Mouse (Mus musculus) natural killer cell, adult 2 months (primary cell): ENCODE data around the gene Lamb3.
"Not testable (repeated sequence)": the region's sequence is repeated elsewhere in the genome, so short reads cannot be mapped to it uniquely, and the experiment has no call there.

Experiments used
- DNase-seq, 2 experiments: peaks; one replicate each; pipeline ENCODE4 v3.0.0; 2022; ENCODE audit warnings: low spot score in 2 of 2

Lamb3 gene

DNA sequence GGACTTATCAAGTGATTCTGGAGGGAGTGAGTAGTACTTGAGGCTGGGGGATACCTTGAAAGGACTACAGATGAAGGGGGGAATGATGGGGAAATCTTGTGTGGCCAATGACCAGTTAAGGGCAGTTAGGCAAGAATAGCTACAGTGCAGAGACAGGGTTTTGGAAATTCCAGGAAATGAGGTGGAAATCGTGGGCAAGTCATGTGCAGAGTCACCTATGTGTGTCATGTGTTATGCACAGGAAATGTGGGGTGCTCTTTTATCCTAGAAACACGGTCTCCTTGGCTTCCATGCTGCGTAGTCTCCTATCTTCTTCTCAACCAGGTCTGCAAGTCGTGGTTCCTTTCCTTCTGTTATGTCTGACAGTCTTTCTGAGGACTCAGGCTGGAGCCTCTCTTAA lies 72.0 kb downstream of the Lamb3 start:
- no peak for DNase-seq

DNA sequence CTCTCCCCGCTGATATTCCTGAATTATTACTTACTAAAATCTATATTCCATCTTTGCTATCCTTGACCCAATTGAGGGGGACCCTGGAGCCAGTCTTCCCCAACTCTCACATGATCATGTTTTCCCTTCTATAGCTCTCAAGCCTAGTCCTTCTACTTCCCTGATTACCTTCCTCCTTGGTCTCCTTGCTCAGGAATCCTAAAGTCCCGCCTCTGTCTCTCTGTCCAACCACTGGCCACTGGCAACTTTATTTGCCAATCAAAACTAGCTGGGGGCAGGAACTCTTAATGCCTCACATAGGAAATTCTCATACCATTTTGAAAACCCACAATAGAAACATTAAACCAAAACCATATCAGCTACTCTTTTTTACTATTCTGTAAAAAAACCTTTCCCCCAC lies 73.8 kb downstream of the Lamb3 start:
- no peak for DNase-seq

DNA sequence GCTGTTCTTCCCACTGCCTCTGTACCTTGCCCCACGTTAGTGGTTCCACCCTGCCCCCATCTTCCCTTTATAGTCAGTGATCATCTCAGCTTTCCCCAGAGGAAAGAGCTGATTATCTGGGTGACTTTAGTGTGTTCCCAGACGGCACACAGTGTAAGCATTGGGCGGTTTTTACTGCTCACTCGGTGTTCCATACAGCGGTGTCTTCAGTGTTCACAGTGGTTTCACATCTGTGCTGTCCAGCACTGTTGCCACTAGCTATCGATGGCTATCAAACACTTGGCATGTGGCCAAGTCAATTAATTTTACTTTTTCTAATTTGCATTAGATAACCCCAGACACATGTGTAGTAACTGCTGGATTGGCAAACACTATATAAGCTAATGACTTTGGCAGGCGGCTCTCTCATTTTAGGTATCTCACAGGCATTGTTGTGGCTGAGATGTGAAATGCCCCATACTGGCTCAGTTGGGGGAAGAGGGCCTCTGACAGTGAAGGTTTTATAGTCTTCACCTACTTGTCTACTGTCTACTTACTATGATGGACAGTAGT lies 76.8 kb downstream of the Lamb3 start:
- DNase-seq: no peak

- not testable (repeated sequence) for DNase-seq
Observed at GRCm38 (mm10) chr1:193285766-193286325, 78.3 kb downstream of the Lamb3 start.

- no peak for DNase-seq
Observed at GRCm38 (mm10) chr1:193287578-193287977, 80.1 kb downstream of the Lamb3 start.

DNA sequence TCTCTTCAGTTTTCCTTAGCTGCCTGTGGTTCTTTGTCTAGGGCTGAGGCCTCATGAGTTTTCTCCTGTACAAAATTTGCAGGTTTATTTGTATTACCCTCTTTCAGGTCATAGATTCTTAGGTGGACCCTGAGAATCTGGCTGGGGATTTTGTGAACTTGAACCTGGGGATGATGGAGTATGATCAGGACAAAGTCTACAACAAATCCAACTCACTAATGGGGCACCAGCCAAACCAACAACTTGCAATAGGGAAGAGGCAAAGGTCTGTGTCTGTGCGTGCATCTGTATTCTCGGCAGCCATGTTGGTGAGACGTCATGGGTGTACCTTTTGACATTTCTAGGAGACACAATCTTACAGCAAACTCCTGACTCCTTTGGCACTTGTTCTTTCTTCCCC lies 81.6 kb downstream of the Lamb3 start:
- DNase-seq: no peak

DNA sequence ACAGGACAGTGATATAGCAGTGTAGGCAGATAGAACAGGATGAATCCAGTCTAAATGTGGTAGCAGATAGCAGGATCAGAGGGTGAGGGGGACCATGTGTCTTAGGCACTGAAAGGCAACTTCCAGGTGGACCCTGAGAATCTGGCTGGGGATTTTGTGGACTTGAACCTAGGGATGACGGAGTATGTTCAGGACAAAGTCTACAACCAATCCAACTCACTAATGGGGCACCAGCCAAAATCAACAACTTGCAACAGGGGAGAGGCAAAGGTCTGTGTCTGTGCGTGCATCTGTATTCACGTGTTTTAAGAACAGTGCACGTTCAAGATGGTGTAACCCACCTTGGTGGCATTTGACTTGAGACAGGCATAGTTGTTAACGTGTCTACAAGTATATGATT lies 82.4 kb downstream of the Lamb3 start:
- no peak for DNase-seq

DNA sequence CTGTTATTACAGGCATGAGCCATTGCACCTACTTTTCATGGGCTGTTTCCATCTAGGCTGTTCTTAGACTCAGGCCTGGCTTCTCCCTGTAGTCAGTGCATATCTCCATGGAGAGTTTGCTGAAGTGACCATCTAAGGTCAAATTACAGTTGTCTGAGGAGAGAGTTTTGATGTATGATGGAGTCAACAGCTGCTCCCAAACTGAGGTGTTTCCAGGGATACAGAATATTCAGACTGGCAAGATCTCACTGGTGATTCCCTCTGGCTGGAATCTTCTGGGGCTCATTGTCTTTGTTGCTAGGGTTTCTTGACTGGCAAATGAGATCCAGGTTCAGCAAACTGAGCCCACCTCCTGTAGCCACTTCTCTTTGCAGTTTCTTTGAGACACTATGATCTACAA lies 83.2 kb downstream of the Lamb3 start:
- no peak for DNase-seq

GRCm38 (mm10) chr1:193293039-193293438 lies 85.5 kb downstream of the Lamb3 start:
- DNase-seq: no peak

DNA sequence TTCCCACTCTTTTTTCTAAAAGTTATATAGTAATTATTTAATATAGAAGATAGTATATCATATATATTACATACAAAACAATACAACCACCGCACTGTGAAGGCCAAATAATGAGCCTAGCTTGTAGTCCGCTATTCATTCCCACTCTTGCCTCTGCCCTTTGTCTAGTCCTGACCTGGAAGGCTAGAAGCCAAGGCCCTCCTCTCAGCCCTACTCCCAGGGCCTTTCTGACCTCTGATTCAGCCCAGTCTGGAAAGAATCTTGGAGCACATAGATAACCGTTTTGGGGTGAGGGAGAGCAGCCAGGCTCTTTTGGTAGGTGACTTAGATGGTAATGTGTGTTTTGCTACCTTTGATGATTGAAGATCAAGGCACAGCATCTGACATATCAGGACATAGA lies 86.4 kb downstream of the Lamb3 start:
- no peak for DNase-seq

- DNase-seq: no peak
Observed at GRCm38 (mm10) chr1:193295920-193296319, 88.4 kb downstream of the Lamb3 start.

GRCm38 (mm10) chr1:193298141-193298765 lies 90.8 kb downstream of the Lamb3 start:
- no peak for DNase-seq

DNA sequence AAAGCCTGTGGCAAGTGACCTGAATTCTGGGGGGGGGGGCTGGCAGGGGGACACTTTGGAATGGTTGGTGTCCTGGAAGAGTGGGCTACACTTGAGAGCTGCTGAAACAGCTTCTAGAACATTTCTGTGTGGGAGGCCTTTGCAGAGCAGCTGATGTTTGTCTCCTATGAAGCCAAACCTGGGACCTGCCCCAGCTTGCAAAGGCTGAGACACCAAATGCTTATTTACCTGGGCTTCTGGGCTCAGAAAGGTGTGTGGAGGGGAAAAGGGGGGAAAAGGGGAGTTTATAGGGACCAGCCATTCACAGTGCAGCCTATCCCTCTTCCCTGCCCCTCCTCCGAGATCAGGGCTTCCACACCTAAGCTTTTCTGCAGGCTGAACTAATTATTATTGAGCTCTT lies 92.5 kb downstream of the Lamb3 start:
- DNase-seq: no peak

- no peak for DNase-seq
Observed at GRCm38 (mm10) chr1:193301216-193302092, 94.0 kb downstream of the Lamb3 start.

- DNase-seq: no peak
Observed at GRCm38 (mm10) chr1:193302093-193302405, 94.5 kb downstream of the Lamb3 start.

- DNase-seq: no peak
Observed at GRCm38 (mm10) chr1:193303096-193303495, 95.6 kb downstream of the Lamb3 start.

- DNase-seq: no peak
Observed at GRCm38 (mm10) chr1:193305386-193305785, 97.9 kb downstream of the Lamb3 start.

DNA sequence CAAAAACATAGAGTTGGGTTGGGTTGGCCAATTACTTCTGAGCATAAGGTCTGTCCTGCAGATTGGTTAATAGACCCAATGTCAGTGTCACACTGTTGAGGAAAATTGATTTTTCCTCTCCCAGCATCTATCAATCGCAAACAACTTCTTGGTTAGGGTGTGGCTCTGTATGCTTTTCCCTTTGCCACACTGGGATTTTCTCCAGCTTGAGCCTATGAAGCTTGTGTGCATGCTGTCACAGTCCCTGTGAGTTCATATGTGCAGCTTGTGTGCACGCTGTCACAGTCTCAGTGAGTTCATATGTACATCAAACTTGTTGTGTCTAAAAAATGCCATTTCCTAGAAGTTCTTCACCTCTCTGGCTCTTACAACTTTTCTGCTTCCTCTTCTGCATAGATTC lies 99.3 kb downstream of the Lamb3 start:
- no peak for DNase-seq

GRCm38 (mm10) chr1:193309785-193310518 lies 102.5 kb downstream of the Lamb3 start:
- DNase-seq: no peak

DNA sequence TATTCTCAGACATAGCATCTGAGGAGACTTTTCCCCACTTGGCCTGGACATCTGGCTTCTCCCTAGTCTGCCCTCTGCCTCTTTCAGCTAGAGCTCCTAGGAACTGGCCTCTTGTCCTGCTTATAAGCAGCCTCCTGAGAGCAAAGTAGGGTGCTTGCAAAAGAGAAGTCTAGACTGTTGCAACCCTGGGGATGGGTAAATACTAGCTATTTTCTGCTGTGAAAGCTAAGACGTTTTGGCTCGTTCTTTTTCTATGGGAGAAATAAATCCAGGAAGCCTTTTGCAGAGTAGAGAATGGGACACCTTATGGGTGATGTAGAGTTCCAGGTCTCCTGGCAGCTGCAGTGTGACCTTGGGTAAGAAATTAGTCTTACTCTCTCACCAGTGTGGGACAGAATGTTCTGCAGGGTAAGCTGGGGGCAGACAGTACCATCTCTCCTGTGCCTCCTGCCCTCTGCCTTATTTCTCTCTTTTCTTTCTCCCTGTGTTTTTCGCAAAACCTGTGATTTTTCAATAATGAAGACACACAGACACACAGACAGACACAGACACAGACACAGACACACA lies 103.1 kb downstream of the Lamb3 start:
- DNase-seq: no peak

DNA sequence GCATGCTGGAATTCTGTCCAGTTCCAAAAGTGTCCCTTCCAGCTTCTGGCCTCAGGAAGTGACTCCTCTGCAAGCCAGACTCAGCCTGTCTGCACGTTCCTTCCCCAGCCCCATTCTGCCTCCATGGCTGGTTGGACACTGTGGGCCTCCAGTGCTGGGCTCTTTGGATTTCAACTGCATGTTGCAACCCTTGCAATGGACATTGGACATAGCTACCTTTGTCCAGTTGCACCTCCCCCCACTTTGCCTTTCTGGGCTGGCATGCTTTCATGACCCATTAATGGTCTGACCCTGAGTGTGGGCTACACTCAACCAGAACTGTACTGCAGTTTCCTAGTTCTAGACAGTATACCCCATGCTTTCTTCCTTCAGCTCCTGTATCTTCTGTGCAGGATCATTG lies 104.1 kb downstream of the Lamb3 start:
- no peak for DNase-seq
